Mouse (Mus musculus): Measurements from ENCODE around the gene Cyb5r2. TPM values are rescaled to one million over a fixed set of nuclear protein-coding genes. Genes with fewer than 3 reads are reported as not detected.

Cyb5r2 gene
- total and polyA plus RNA-seq, 3 experiments, result 0.17 TPM; not detected in 2

GRCm38 (mm10) chr7:107727538-107727937 is 30.3 kb downstream of the Cyb5r2 start:
- TF ChIP-seq MYC (IDR thresholded peaks at IDR 0.05; ENCODE audit: low read depth, low read length) (no peak), MAX (IDR thresholded peaks at IDR 0.05; ENCODE audit: low read length) (no peak), RAD21 (IDR thresholded peaks at IDR 0.05; ENCODE audit: low read depth, low read length) (no peak), MEF2A (IDR thresholded peaks at IDR 0.05; ENCODE audit: borderline replicate concordance, low read depth, low read length) (no peak), NRF1 (IDR thresholded peaks at IDR 0.05; ENCODE audit: low read depth, low read length) (no peak), UBTF (IDR thresholded peaks at IDR 0.05; ENCODE audit: low read depth, low read length) (no peak), ZMIZ1 (IDR thresholded peaks at IDR 0.05; ENCODE audit: low read depth, low read length) (no peak), ZKSCAN1 (IDR thresholded peaks at IDR 0.05; ENCODE audit: borderline replicate concordance, low read depth, low read length) (no peak), RCOR1 (conservative IDR thresholded peaks at IDR 0.05; ENCODE audit: low read depth, low read length) (no peak)
- Histone ChIP-seq H3K4me2 (ENCODE audit: insufficient read depth, low read depth, poor library complexity, severe bottlenecking) (no peak overlapping the region), H3K4me3 (replicated peaks in 1 of 3; ENCODE audit: low read depth in 2 of 3, low read length in 2 of 3, poor library complexity in 1 of 3) (no peak overlapping the region), H3K36me3 (replicated peaks in 1 of 2; ENCODE audit: control insufficient read depth in 1 of 2, insufficient read depth in 1 of 2, low read length in 1 of 2) (peaks cover 73 to 93% of the 10 kb centered on the region in 2 experiments), H3K9me3 (replicated peaks; ENCODE audit: low read length) (no peaks in the 10 kb centered on the region), H3K27me3 (replicated peaks) (no peaks in the 10 kb centered on the region), H3K4me1 (ENCODE audit: control insufficient read depth in 1 of 2, insufficient read depth in 2 of 2) (peaks cover 3 to 7% of the 10 kb centered on the region in 2 experiments; a peak in 1 of 4 replicates), H3K9ac (ENCODE audit: insufficient read depth, low read depth) (no peak overlapping the region), H3K79me2 (replicated peaks; ENCODE audit: control insufficient read depth, extremely low read depth, insufficient read depth, poor library complexity, severe bottlenecking) (no peaks in the 10 kb centered on the region), H3K27ac (ENCODE audit: insufficient read depth, low read depth) (no peak overlapping the region)
- DNase-seq (ENCODE audit: extremely low read depth), result no peak
- dilution Hi-C loops (cut with MboI; ENCODE audit: extremely low pct_ligation_motif_present, extremely low pct_unique_long_range_greater_than_20kb, low sequenced_read_pairs) (no loop called here), in situ Hi-C loops (cut with MboI; ENCODE audit: low pct_ligation_motif_present, low pct_unique_long_range_greater_than_20kb, low sequenced_read_pairs) (no loop called here)

GRCm38 (mm10) chr7:107722536-107722935 is 35.3 kb downstream of the Cyb5r2 start:
- in situ Hi-C loops (cut with MboI; ENCODE audit: low pct_ligation_motif_present, low pct_unique_long_range_greater_than_20kb, low sequenced_read_pairs) (no loop called here), dilution Hi-C loops (cut with MboI; ENCODE audit: extremely low pct_ligation_motif_present, extremely low pct_unique_long_range_greater_than_20kb, low sequenced_read_pairs) (no loop called here)
- Histone ChIP-seq H3K27me3 (replicated peaks) (no peaks in the 10 kb centered on the region), H3K4me2 (ENCODE audit: insufficient read depth, low read depth, poor library complexity, severe bottlenecking) (no peak overlapping the region), H3K79me2 (replicated peaks; ENCODE audit: control insufficient read depth, extremely low read depth, insufficient read depth, poor library complexity, severe bottlenecking) (no peaks in the 10 kb centered on the region), H3K4me3 (replicated peaks in 1 of 3; ENCODE audit: low read depth in 2 of 3, low read length in 2 of 3, poor library complexity in 1 of 3) (no peak overlapping the region), H3K36me3 (replicated peaks in 1 of 2; ENCODE audit: control insufficient read depth in 1 of 2, insufficient read depth in 1 of 2, low read length in 1 of 2) (peaks cover 75 to 92% of the 10 kb centered on the region in 2 experiments), H3K4me1 (ENCODE audit: control insufficient read depth in 1 of 2, insufficient read depth in 2 of 2) (peaks cover 15 to 41% of the 10 kb centered on the region in 2 experiments), H3K27ac (ENCODE audit: insufficient read depth, low read depth) (no peak overlapping the region), H3K9ac (ENCODE audit: insufficient read depth, low read depth) (no peak overlapping the region), H3K9me3 (replicated peaks; ENCODE audit: low read length) (no peaks in the 10 kb centered on the region)
- DNase-seq (ENCODE audit: extremely low read depth), result no peak
- no peak for TF ChIP-seq ZMIZ1 (IDR thresholded peaks at IDR 0.05; ENCODE audit: low read depth, low read length)
- no peak for TF ChIP-seq NELFE (IDR thresholded peaks at IDR 0.05; ENCODE audit: low read depth, low read length)
- no peak for TF ChIP-seq POLR2AphosphoS2 (IDR thresholded peaks at IDR 0.05; ENCODE audit: low read depth, low read length)
- TF ChIP-seq HCFC1 (IDR thresholded peaks at IDR 0.05; ENCODE audit: low read depth, low read length), result no peak
- TF ChIP-seq MAZ (IDR thresholded peaks at IDR 0.05; ENCODE audit: low read depth, low read length), result no peak
- no peak for TF ChIP-seq KAT2A (IDR thresholded peaks at IDR 0.05; ENCODE audit: insufficient replicate concordance, low read length)
- TF ChIP-seq MAX (IDR thresholded peaks at IDR 0.05; ENCODE audit: low read length), result no peak
- no peak for TF ChIP-seq RAD21 (IDR thresholded peaks at IDR 0.05; ENCODE audit: low read depth, low read length)
- no peak for TF ChIP-seq E2F4 (IDR thresholded peaks at IDR 0.05; ENCODE audit: insufficient replicate concordance, low read depth, low read length)
- TF ChIP-seq ZKSCAN1 (IDR thresholded peaks at IDR 0.05; ENCODE audit: borderline replicate concordance, low read depth, low read length), result no peak
- TF ChIP-seq ZNF384 (IDR thresholded peaks at IDR 0.05; ENCODE audit: low read depth, low read length), result no peak
- TF ChIP-seq CHD1 (IDR thresholded peaks at IDR 0.05; ENCODE audit: low read depth, low read length), result no peak
- no peak for TF ChIP-seq BHLHE40 (IDR thresholded peaks at IDR 0.05; ENCODE audit: low read depth, low read length)
- TF ChIP-seq TCF12 (IDR thresholded peaks at IDR 0.05; ENCODE audit: low read depth, low read length), result no peak
- TF ChIP-seq JUN (IDR thresholded peaks at IDR 0.05; ENCODE audit: insufficient read depth, low read depth, low read length), result no peak
